Mouse (Mus musculus) heart, postnatal 4 days (tissue): ENCODE measurements around the gene Map4k1. TPM values are rescaled to one million over a fixed set of nuclear protein-coding genes. Genes with fewer than 3 reads are reported as not detected.
A peak's percentile ranks its signal among the peaks of the same experiment; 100 is the strongest.

Source experiments
- DNase-seq: peaks from one replicate; pipeline ENCODE4 v3.0.0; 2021
- total RNA-seq, 2 experiments: library from RNA; stranded (reverse); gene quantifications; 2 replicates each; pipeline ENCODE4 v1.2.3; 2021

The Map4k1 gene
- total RNA-seq = 1 to 10 TPM; 1.6 to 2.0 TPM

DNA sequence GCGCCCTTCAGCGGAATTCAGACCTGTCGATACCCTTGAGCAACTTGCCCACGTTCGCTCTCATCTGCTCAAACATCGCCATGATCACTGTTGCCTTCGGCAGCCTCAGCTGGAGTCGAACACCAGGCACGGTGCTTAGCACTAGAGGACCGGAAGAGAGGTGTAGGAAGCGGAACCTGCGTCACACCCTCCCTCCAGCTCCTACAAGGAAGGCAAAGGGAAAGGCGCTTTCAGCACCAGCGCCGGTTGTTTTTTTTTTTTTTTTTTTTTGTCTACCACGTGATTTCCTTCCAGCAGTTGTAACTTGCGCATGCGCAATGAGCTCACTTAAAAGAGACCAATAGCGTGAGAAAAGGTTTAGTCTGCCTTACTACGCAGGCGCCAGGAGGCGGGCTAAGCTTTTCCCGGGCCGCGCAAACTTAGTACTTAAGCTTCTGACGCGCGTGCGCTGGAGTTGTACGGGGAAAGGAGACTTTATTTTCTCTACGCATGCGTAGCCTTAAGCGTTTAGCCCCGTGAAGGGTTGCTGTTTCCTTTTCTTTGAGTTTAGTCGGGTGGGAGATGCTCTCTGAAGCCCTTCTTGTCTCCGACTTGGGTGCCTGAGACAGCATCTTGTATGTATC lies at the start of gene Map4k1, which contains the start of gene Eif3k:
TSS of gene Map4k1 (plus strand) at position 400 of the 623 bp plus-strand sequence.
TSS of gene Eif3k (minus strand) at position 214 of the 623 bp plus-strand sequence.
- DNase-seq = peak; percentile 97

GRCm38 (mm10) chr7:28932421-28933041 lies 49.3 kb upstream of the Map4k1 start:
- DNase-seq = peak; percentile 49

- no peak for DNase-seq
These were observed 48.0 kb upstream of the Map4k1 start for GRCm38 (mm10) chr7:28933825-28934224.

GRCm38 (mm10) chr7:28936787-28937186 lies 45.1 kb upstream of the Map4k1 start:
- no peak for DNase-seq

GRCm38 (mm10) chr7:28938654-28939053 lies 43.2 kb upstream of the Map4k1 start:
- DNase-seq = no peak

DNA sequence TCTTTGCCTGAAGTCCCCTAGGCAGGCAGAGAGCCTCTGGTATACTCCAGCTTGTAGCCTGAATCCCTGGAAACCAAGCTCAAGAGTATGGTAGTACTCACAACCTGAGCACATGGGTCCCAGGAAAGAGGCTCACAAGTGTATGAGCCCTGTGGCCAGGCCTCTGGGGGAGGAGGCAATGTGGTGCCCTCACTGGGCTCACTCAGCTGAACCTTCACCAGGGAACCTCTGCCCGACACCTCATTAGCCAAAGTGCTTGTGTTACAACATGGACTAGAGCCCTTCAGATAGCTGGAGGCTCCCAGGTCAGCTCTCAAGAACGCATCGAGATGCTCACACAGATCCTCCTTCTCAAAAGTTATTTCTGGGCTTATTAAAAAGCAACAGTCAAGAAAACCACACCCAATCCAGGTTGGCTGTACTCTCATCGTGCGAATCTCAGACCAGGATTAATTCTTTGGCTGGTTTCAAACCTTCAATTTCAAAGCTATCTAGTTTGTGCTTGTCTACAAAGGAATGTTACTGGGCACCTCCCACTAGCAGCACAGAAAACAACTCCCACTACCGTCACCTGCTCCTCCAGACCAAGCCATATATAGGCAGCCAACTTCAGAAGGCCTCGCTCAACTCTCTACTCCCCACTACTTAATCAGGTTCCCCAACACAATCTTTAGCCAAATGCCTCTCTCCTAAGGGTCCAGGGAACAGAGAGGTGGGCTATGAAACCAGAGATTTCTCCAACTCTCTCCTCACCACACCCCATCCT lies 42.2 kb upstream of the Map4k1 start:
- DNase-seq = no peak

- no peak for DNase-seq
These were observed 40.7 kb upstream of the Map4k1 start for GRCm38 (mm10) chr7:28941129-28941528.

DNA sequence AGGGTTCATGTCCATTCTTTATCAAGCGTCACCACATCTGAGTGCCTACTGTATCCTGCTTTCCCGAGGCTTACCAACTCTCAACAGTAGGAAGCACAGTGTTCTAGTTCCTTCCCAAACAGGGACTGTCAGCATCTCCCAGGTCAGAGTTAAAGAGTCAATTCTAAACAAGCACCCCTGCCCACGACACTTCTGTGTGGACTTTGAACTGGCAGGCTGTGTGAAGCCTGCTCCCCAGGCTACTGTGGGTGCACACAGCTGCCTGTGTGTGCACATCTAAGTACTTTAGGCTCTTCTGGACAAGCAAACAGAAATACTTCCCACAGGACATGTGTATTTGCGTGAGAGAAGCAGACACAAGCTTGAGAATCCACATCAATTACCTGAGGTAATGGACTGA lies 40.3 kb upstream of the Map4k1 start:
- DNase-seq = no peak

DNA sequence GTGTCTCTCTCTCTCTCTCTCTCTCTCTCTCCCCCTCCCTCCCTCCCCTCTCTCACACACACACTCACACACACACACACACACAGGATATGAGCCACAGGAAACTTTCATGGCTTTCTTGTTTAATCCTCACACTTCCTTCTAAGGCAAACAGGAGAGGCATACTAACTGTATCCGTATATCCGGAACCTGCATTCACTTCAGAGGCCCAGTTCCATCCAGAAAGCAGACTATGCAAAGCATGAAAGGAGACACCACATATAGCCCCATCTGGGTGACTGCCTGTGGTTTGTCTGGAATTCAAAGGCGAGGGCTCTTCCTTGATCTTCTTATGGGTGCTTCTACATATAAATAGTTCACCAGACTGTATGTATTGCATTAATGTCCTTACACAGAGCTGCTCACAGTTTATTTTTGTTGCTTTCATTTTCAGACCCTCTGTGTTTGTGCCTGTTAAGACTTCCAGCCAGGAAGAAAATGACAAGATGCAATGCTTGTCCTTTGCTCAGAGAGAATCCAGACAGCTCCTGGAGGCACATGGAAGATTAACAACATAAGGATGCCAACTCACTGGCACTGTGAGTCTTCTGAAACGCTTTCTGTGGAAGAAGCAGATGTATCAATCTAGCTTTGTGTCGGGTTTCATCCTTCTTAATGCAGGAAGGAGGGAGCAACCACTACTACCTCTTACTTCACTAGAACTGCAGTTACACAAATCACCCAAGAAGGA lies 38.2 kb upstream of the Map4k1 start:
- DNase-seq = no peak

- DNase-seq = no peak
These were observed 37.0 kb upstream of the Map4k1 start for GRCm38 (mm10) chr7:28944756-28945415.

GRCm38 (mm10) chr7:28945416-28946270 lies 36.2 kb upstream of the Map4k1 start:
- peak; percentile 61 for DNase-seq

DNA sequence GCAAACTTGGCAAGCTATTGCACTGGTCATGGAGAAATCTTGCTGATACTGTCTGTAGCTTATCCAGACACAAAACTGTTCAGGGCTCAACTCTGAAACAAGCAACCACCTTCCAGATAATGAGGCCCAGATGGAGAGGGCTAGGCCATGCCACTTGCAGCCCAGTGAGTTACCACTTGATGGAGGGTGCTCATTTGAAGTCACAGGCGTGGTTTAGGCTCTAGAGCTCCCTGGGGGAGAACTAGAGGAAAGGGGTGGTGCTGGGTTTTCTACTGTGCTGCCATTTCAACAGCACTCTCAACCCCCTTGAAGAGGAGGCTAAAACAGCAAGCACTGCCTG lies 35.6 kb upstream of the Map4k1 start:
- DNase-seq = no peak

DNA sequence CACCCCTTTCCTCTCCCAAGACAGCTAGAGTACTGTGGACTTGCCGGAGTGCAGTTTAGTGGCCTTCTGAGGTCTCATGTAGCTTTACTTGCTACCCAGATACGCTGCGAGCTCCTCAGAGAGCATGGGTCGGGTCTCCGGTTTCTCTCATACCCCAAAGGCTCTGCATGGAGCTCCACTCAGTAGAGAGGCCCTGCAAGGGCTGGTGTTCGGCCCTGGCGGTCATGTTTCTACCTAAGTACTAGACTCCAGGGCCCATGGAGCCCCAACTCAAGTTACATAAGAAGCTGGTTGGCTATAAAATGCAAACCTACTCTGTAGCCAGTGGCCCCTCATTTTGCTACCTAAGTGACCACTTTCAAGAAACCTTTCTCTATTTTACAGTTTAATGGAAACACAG lies 33.1 kb upstream of the Map4k1 start:
- no peak for DNase-seq

- no peak for DNase-seq
These were observed 32.6 kb upstream of the Map4k1 start for GRCm38 (mm10) chr7:28949298-28949697.

DNA sequence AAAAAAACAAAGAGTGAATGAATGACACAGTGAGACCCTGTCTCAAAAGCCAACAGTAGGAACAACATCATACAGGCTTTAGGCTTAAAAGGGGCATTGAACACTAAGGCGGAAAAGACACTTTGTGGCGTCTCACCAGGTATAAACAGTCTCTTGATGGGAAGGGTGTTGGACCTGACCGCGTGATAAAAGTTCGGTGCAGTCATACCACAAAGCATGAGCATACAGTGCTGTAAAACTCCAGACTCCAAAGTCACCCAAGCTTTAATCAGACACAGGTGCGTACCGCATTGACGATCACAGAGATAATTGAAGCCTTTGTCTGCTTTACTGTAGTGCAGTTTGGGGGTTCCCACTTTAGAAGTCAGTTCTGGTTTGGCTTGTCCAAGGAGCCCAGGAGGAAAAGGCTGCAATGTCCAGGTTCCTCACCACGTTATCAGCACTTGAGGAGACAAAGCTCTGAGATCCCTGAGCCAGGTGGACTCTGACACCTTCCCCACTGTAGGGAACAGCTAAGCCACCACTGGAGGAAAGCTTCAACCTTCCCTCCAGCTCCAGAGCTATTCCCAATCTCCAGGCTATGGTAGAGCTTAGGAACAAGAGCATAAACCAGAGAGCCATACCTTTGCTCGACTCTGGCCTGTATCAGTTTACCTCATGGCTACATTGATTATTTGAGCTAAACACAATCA lies 31.4 kb upstream of the Map4k1 start:
- DNase-seq = no peak

- DNase-seq = no peak
These were observed 30.1 kb upstream of the Map4k1 start for GRCm38 (mm10) chr7:28951764-28952163.

DNA sequence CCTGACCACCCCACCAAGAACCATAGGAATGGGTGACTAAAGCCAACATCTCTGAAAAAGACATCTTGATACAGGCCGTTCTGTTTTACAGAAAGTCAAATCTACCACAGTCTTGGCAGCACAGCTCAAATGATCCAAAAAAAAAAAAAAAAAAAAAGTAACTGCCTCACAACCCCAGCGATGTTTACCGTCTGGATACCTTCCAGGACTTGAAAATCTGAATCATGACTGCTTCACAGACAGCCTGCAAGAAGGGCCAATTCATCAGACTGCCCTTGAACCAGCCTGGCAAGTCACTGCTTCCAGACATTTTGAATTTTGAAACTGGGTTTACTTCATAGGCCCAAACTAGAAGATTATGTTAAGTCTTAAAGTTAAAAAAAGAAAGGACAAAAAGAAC lies 29.1 kb upstream of the Map4k1 start:
- DNase-seq = no peak

DNA sequence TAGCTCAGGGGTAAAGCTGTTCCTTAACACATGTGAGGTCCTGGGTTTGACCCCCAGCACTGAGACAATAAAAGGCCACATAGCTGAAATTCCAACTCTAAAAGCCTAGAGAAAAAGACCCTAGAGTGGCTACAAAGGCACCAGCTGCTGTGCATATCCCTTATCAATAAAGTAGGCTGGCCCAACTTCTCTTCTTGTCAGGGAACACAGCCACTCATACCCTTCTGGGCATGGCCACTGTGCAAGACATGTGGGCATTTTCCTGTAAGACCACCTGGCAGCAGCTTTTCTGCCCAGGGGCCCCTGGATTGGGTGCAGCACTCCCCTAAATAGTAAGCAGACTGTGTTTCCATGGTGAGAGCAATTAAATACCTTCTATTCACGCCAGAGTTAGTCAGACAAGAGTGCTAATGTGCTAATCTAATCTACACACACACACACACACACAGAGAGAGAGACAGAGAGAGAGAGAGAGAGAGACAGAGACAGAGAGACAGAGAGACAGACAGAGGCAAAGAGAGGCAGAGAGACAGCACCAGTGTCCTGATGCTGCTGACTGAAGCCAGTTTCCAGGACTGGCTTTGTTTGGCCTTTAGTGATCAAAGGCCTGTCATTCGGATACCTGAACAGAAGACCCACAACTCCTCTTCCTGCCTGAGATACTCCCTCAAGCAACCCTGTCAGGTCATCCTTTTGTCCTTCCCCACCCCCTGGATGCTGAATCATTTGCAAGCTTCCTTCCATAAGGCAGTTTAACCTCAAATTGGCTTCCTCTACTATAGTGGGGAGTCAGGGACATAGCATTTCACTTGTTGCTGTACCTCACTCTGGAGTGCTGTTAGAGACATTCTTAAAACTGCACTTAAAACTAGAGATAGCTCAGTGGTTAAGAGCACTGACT lies 28.1 kb upstream of the Map4k1 start:
- no peak for DNase-seq

GRCm38 (mm10) chr7:28954773-28955172 lies 27.1 kb upstream of the Map4k1 start:
- DNase-seq = no peak
